Mouse (Mus musculus) hindbrain, embryonic 11.5 days (tissue): ENCODE results near the gene Nthl1. TPM values are rescaled to one million over a fixed set of nuclear protein-coding genes. Genes with fewer than 3 reads are reported as not detected.
A peak's percentile ranks its signal among the peaks of the same experiment; 100 is the strongest.

Source experiments
- ATAC-seq: fragments of 200-750 bp; cut with Nextera tagmentation; 2 replicates; pipeline ENCODE4 v1.8.0; 2017; ENCODE audit warnings: mild to moderate bottlenecking, moderate TSS enrichment, moderate library complexity; ENCODE audit not compliant: low FRiP score
- DNase-seq: peaks from one replicate; pipeline ENCODE4 v3.0.0-alpha.2; 2015; ENCODE audit warnings: low spot score
- H3K27ac ChIP-seq: fragments of 300-500 bp; sonication (generic); 2 replicates; pipeline ENCODE4 v1.5.1; 2014; ENCODE audit warnings: mild to moderate bottlenecking, low read depth, low read length
- H3K27me3 ChIP-seq: fragments of 300-500 bp; sonication (generic); 2 replicates; pipeline ENCODE4 v1.6.1; 2014; ENCODE audit warnings: mild to moderate bottlenecking, low read length, moderate library complexity, mixed read lengths; ENCODE audit not compliant: control insufficient read depth, insufficient read depth
- H3K36me3 ChIP-seq: fragments of 300-500 bp; sonication (generic); 2 replicates; pipeline ENCODE4 v1.6.1; 2014; ENCODE audit warnings: mild to moderate bottlenecking, low read length, moderate library complexity, mixed read lengths; ENCODE audit not compliant: control insufficient read depth, insufficient read depth
- H3K4me1 ChIP-seq: fragments of 300-500 bp; sonication (generic); replicated peaks from 2 replicates; pipeline ENCODE4 v1.6.1; 2014; ENCODE audit warnings: low read length, mixed read lengths; ENCODE audit not compliant: control insufficient read depth, insufficient read depth
- H3K4me2 ChIP-seq: fragments of 300-500 bp; sonication (generic); replicated peaks from 2 replicates; pipeline ENCODE4 v1.6.1; 2014; ENCODE audit warnings: mild to moderate bottlenecking, low read depth, low read length
- H3K4me3 ChIP-seq: fragments of 300-500 bp; sonication (generic); 2 replicates; pipeline ENCODE4 v1.5.1; 2014; ENCODE audit warnings: low read depth, low read length
- H3K9ac ChIP-seq: fragments of 300-500 bp; sonication (generic); 2 replicates; pipeline ENCODE4 v1.6.1; 2014; ENCODE audit warnings: low read depth, low read length
- H3K9me3 ChIP-seq: fragments of 300-500 bp; sonication (generic); 2 replicates; pipeline ENCODE4 v1.6.1; 2016; ENCODE audit warnings: low read length; ENCODE audit not compliant: control insufficient read depth
- WGBS: fragments of 180-500 bp; shearing (Covaris S2); extraction: QIAGEN DNeasy Blood & Tissue Kit; methylation state at CpG from one replicate; pipeline ENCODE4 v1.1.7; 2014; 5-methylcytosine and 5-hydroxymethylcytosine counted together
- polyA plus RNA-seq: library from polyadenylated mRNA; unstranded; fragments of >200 nt; fragmentation: Nextera tagmentation; extraction: Ambion mirVana; gene quantifications from 2 replicates; pipeline ENCODE4 v1.2.1, GENCODE M21; 2014

The Nthl1 gene
- polyA plus RNA-seq, 1 experiment from 2014 or later = 12.0 TPM

- no peak for ATAC-seq
- 26% methylated on average over 16 of the region's 16 CpGs for WGBS
- Histone ChIP-seq H3K27ac (no peak overlapping the region), H3K27me3 (peaks cover 36% of the 10 kb centered on the region), H3K4me1 (peaks cover 8% of the 10 kb centered on the region; the same call in 1 of the 2 replicates), H3K4me3 (no peak overlapping the region), H3K4me2 (0 out of 2 replicates have a peak overlapping the region, but pooled peaks have one; percentile 5), H3K36me3 (no peaks in the 10 kb centered on the region), H3K9me3 (no peaks in the 10 kb centered on the region), H3K9ac (no peak overlapping the region)
- DNase-seq = peak; percentile 68
These were observed 54.0 kb downstream of the Nthl1 start for GRCm38 (mm10) chr17:24686514-24686913.

GRCm38 (mm10) chr17:24687146-24687595 is 54.7 kb downstream of the Nthl1 start:
- 2% methylated on average over 25 of the region's 25 CpGs for WGBS
- ATAC-seq (peak; percentile 37; the same call in 1 of the 2 replicates), DNase-seq (peak; percentile 62)
- Histone ChIP-seq H3K9me3 (no peaks in the 10 kb centered on the region), H3K4me3 (peak overlapping the region; percentile 27), H3K4me1 (peaks cover 8% of the 10 kb centered on the region; the same call in 1 of the 2 replicates), H3K36me3 (no peaks in the 10 kb centered on the region), H3K4me2 (peak overlapping the region; percentile 36), H3K27ac (no peak overlapping the region), H3K27me3 (peaks cover 36% of the 10 kb centered on the region), H3K9ac (0 out of 2 replicates have a peak overlapping the region, but pooled peaks have one; percentile 23)

GRCm38 (mm10) chr17:24687599-24687998 is 55.1 kb downstream of the Nthl1 start:
- Histone ChIP-seq H3K4me1 (peaks cover 8% of the 10 kb centered on the region; the same call in 1 of the 2 replicates), H3K4me3 (peak overlapping the region; percentile 27), H3K36me3 (no peaks in the 10 kb centered on the region), H3K27me3 (peaks cover 36% of the 10 kb centered on the region), H3K9me3 (no peaks in the 10 kb centered on the region), H3K27ac (no peak overlapping the region), H3K9ac (0 out of 2 replicates have a peak overlapping the region, but pooled peaks have one; percentile 23), H3K4me2 (peak overlapping the region; percentile 36)
- ATAC-seq = no peak
- DNase-seq = no peak
- WGBS = 20% methylated on average over 23 of the region's 23 CpGs

Other genes starting within 250 kb of the Nthl1 start
- gene Rnps1, start 218.1 kb upstream of the Nthl1 start, polyA plus RNA-seq = 360 and 364 TPM in 2 replicates
- gene Eci1, start 206.0 kb upstream of the Nthl1 start, polyA plus RNA-seq = 63.9 and 69.8 TPM in 2 replicates
- gene Dnase1l2, start 189.6 kb upstream of the Nthl1 start, polyA plus RNA-seq = 2.6 and 3.2 TPM in 2 replicates
- 17.5 and 19.9 TPM in 2 replicates for gene E4f1, start 162.4 kb upstream of the Nthl1 start, polyA plus RNA-seq
- 60.1 and 64.6 TPM in 2 replicates for gene Pgp, start 162.3 kb upstream of the Nthl1 start, polyA plus RNA-seq
- gene Bricd5, start 158.8 kb upstream of the Nthl1 start, polyA plus RNA-seq = 0.86 and 1.8 TPM in 2 replicates
- 27.8 and 37.7 TPM in 2 replicates for gene Mlst8, start 153.6 kb upstream of the Nthl1 start, polyA plus RNA-seq
- gene Caskin1, start 144.1 kb upstream of the Nthl1 start, polyA plus RNA-seq = 6.4 and 9.2 TPM in 2 replicates
- gene Traf7, start 104.7 kb upstream of the Nthl1 start, polyA plus RNA-seq = 65.8 and 71.1 TPM in 2 replicates
- gene Rab26, start 98.5 kb upstream of the Nthl1 start, polyA plus RNA-seq = 1.8 and 2.8 TPM in 2 replicates
- gene Pkd1, start 82.8 kb upstream of the Nthl1 start, polyA plus RNA-seq = 16.0 and 22.2 TPM in 2 replicates
- 46.5 and 53.6 TPM in 2 replicates for gene Tsc2, start 50 bp upstream of the Nthl1 start, polyA plus RNA-seq
- 36.0 and 36.3 TPM in 2 replicates for gene Slc9a3r2, start 17.6 kb downstream of the Nthl1 start, polyA plus RNA-seq
- not detected in 2 replicates for gene Npw, start 25.8 kb downstream of the Nthl1 start, polyA plus RNA-seq
- gene Zfp598, start 37.0 kb downstream of the Nthl1 start, polyA plus RNA-seq = 24.7 and 24.8 TPM in 2 replicates
- gene Syngr3, start 57.3 kb downstream of the Nthl1 start, polyA plus RNA-seq = 11.9 and 12.1 TPM in 2 replicates
- 44.3 and 47.5 TPM in 2 replicates for gene Gfer, start 63.5 kb downstream of the Nthl1 start, polyA plus RNA-seq
- 1.5 and 1.7 TPM in 2 replicates for gene Noxo1, start 63.6 kb downstream of the Nthl1 start, polyA plus RNA-seq
- 83.7 and 101 TPM in 2 replicates for gene Tbl3, start 75.0 kb downstream of the Nthl1 start, polyA plus RNA-seq
- not detected in 2 replicates for gene Rnf151, start 85.4 kb downstream of the Nthl1 start, polyA plus RNA-seq
- gene Rps2, start 85.4 kb downstream of the Nthl1 start, polyA plus RNA-seq = 1,264 and 1,299 TPM in 2 replicates
- 198 and 223 TPM in 2 replicates for gene Ndufb10, start 91.8 kb downstream of the Nthl1 start, polyA plus RNA-seq
- 0.11 TPM in 1 of 2 replicates, not detected in the other for gene Rpl3l, start 95.1 kb downstream of the Nthl1 start, polyA plus RNA-seq
- 21.1 and 22.8 TPM in 2 replicates for gene Msrb1, start 104.0 kb downstream of the Nthl1 start, polyA plus RNA-seq
- 1.5 and 2.3 TPM in 2 replicates for gene Hs3st6, start 120.3 kb downstream of the Nthl1 start, polyA plus RNA-seq
- gene Meiob, start 171.6 kb downstream of the Nthl1 start, polyA plus RNA-seq = not detected in 2 replicates
- 31.5 and 32.0 TPM in 2 replicates for gene Hagh, start 207.5 kb downstream of the Nthl1 start, polyA plus RNA-seq
- gene Fahd1, start 217.7 kb downstream of the Nthl1 start, polyA plus RNA-seq = 18.4 and 23.5 TPM in 2 replicates
- gene Igfals, start 233.3 kb downstream of the Nthl1 start, polyA plus RNA-seq = 0.12 and 0.40 TPM in 2 replicates